Mouse (Mus musculus): Measurements from ENCODE around the gene Ermap. TPM values are rescaled to one million over a fixed set of nuclear protein-coding genes. Genes with fewer than 3 reads are reported as not detected.

Gene Ermap
- 3.5 TPM for total RNA-seq (2023)

DNA sequence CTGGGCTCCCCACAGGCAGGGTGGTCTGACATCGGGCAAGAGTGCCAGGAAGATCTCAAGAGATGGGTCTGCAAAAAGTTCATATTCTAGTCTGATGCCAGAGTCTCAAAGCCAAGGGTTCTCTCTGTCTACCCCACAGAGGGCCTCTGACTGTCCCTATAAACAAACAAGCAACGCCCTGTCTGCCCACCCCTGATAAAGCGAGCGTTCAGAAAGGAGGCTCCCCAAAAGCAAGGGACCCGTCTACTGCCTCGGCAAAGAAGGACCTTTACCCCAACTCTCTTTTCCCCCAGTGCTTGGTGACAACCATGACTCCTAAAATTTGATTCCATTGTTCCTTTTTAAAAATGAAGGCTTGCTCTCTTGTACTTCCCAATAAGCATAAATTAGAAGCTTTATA, at the start of gene Ermap:
TSS of gene Ermap (minus strand) at position 148 of the 400 bp plus-strand sequence.

DNA sequence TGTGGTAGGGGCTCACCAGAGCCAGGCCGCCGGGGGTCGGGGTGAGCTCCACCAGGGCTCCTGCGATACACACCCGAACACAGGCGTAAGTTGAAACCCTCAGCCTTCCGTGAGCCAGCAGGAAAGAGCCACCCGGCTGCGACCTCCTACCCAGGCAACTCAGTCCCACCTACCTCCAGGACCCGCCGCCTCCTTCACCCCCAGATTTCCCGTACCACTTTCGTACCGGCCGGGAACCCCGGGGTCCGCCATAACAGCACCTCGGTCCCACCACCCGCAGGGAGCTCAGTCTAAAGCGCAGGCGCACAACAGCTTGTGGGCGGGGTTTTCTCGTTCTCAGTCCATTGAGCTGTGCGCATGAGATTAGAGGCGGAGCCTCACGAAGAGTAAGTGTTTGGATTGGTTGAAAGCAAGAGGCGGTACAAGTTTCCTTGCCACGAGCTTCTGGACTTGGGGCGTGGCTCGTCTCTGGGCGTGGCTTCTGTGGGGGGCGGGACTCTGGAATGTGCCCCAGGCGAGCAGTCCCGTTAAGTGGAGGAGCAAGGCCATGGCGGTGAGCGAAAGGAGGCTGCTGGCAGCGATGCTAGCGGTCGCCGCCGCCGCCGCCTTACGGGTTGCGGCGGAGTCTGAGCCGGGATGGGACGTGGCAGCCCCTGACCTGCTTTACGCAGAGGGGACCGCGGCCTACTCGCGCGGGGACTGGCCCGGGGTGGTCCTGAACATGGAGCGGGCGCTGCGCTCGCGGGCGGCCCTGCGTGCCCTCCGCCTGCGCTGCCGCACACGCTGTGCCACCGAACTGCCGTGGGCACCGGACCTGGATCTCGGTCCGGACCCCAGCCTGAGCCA, 42.8 kb upstream of the Ermap start, which contains the start of the genes AU022252 and P3h1:
TSS of gene AU022252 (minus strand) at position 303 of the 846 bp plus-strand sequence.
TSS of gene P3h1 (plus strand) at position 506 of the 846 bp plus-strand sequence.

DNA sequence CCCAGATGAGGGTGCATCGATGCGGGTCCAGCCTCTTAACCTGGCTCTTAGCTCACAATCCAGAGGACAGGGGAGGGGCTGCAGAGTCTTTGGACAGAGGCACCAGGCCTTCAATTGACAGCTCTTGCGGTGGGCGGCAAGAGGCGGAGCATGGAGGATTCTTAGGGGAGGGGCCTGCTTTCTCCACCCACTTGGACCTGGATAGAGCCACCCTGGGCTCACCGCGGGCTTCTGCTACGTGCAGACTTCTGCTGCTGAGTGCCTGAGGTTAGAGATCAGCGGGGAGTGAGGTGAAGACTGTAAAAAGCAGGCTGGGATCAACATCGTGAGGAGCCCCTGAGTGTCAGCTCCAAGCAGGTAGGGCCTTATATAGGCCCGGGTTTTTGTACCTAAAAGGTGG, 28.4 kb upstream of the Ermap start, which contains the start of gene Tmem269:
TSS of gene Tmem269 (minus strand) at position 49 of the 400 bp plus-strand sequence.

DNA sequence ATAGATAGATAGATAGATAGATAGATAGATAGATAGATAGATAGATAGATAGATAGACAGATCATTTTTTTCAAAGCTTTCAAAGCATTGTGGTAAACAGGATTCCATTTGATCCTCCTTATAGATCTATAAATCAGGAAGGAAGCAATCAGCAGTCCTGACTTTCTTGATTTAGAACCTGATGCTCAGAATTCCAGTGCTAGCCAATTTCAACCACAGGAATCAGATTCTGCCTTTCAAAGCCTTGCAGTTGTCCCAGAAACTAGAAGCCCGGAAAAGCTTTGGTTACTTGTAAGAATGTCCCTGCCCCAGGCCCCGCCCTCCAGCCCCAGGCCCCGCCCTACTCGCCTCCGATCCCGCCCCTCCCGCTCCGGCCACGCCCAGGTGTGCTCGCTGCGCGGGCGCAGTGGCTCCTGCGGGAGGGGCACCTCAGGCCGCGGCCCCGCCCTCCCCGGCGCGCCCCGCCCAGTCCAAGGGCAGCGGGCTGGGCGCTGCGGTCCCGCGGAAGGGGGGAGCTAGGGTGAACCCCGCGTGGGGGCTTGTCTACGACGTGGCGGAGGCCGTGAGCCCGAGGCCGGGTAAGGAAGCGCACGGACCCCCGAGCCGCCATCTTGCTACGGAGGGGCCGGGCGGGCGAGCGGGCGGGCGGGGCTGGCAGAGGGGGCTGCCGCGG, 5.2 kb upstream of the Ermap start, which contains the start of gene Svbp:
TSS of gene Svbp (plus strand) at position 398 of the 673 bp plus-strand sequence.

DNA sequence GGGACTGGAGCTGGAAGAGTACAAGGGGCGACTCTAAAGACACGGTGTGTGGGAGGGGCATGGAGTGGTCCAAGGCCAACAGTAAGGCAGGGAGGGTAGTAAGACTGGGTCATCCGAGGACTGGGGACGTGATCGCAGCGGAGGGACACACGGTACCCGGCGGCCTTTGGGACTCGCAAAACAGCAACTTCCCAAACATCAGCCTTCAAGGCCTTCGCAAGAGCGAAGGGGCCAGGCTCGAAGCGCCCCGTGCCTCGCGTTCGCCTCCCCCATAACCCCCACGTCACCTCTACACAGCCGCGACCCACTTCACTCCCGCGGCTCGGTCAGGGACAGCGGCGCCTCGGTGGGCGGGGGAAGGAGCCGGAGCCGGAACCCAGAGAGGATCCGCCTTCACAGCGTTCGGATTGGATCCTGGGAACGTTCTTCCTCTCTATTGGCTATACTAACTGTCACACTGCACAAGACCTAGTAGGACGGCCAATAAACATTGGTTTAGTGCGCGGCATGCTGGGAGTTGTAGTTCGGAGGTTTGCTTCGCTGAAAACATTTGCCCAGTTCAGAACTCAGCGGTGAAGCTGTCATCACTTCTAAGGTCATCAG, 15.9 kb downstream of the Ermap start, which contains the start of gene Zfp691:
TSS of gene Zfp691 (minus strand) at position 345 of the 603 bp plus-strand sequence.

Other genes starting within 250 kb of the Ermap start
- gene Lao1, start 228.4 kb downstream of the Ermap start, total RNA-seq (2023), result not detected
- gene Slc2a1, start 81.3 kb downstream of the Ermap start, total RNA-seq (2023), result 41.3 TPM
- 4.4 TPM for gene Zfp691, start 15.8 kb downstream of the Ermap start, total RNA-seq (2023)
- 16.6 TPM for gene Svbp, start 5.3 kb upstream of the Ermap start, total RNA-seq (2023)
- not detected for gene Tmem269, start 28.2 kb upstream of the Ermap start, total RNA-seq (2023)
- gene AU022252, start 42.7 kb upstream of the Ermap start, total RNA-seq (2023), result 8.1 TPM
- 3.7 TPM for gene P3h1, start 42.9 kb upstream of the Ermap start, total RNA-seq (2023)
- not detected for gene Cldn19, start 65.4 kb upstream of the Ermap start, total RNA-seq (2023)
- gene Ybx1, start 104.6 kb upstream of the Ermap start, total RNA-seq (2023), result 337 TPM
- gene Ppih, start 130.5 kb upstream of the Ermap start, total RNA-seq (2023), result 22.0 TPM
- 4.3 TPM for gene Ccdc30, start 225.5 kb upstream of the Ermap start, total RNA-seq (2023)
- 7.0 TPM for gene Ppcs, start 232.4 kb upstream of the Ermap start, total RNA-seq (2023)
- gene Zmynd12, start 232.8 kb upstream of the Ermap start, total RNA-seq (2023), result 0.38 TPM

All from CD4-positive naive resting alpha-beta T cell, adult 76 days (primary cell).